8 mouse cellular contexts compared by ENCODE assay signal in genomic region chr11:21569002-21569401, GRCm38 (mm10). TPM values are rescaled to one million over a fixed set of nuclear protein-coding genes. Genes with fewer than 3 reads are reported as not detected.
DNase-seq lines count a peak whose midpoint lies in the region; ATAC-seq and TF ChIP-seq lines count a peak whose summit lies in the region.

No protein-coding gene starts in this region.

- H3K4me1 ChIP-seq in hindbrain, embryonic 13.5 days (replicated peaks), result peaks cover 28% of the 10 kb centered on the region
- peaks cover 12% of the 10 kb centered on the region; the same call in 1 of the 2 replicates for H3K4me1 ChIP-seq in hindbrain, postnatal 0 days (ENCODE audit: insufficient read depth, low read length)
- peaks cover 13% of the 10 kb centered on the region for H3K4me1 ChIP-seq in liver, embryonic 16.5 days (ENCODE audit: control insufficient read depth, low read depth, low read length)

- H3K9me3 ChIP-seq in hindbrain, embryonic 13.5 days, result no peaks in the 10 kb centered on the region
- H3K9me3 ChIP-seq in hindbrain, postnatal 0 days (ENCODE audit: low read length), result no peaks in the 10 kb centered on the region
- H3K9me3 ChIP-seq in liver, embryonic 16.5 days (replicated peaks; ENCODE audit: control insufficient read depth, low read length), result no peaks in the 10 kb centered on the region

- H3K4me2 ChIP-seq in hindbrain, embryonic 13.5 days, result 0 out of 2 replicates have a peak overlapping the region, but pooled peaks have one; percentile 16
- no peak overlapping the region for H3K4me2 ChIP-seq in hindbrain, postnatal 0 days (ENCODE audit: low read depth, low read length)
- 0 out of 2 replicates have a peak overlapping the region, but pooled peaks have one; percentile 10 for H3K4me2 ChIP-seq in liver, embryonic 16.5 days (ENCODE audit: low read depth, low read length)

- no peak for DNase-seq in hindbrain, postnatal 0 days (ENCODE audit: low spot score)
- peak; percentile 45 for DNase-seq in B cell, adult 2 months
- no peak for DNase-seq in thymus, postnatal 36 days
- DNase-seq in spleen, postnatal 14 days (ENCODE audit: low spot score in 2 of 2), result no peak
- DNase-seq in urinary bladder, postnatal 25 days (ENCODE audit: low spot score), result no peak

- peak overlapping the region; percentile 49 for H3K27ac ChIP-seq in hindbrain, embryonic 13.5 days
- no peak overlapping the region for H3K27ac ChIP-seq in hindbrain, postnatal 0 days
- H3K27ac ChIP-seq in liver, embryonic 16.5 days (ENCODE audit: low read length), result no peak overlapping the region

- H3K27me3 ChIP-seq in hindbrain, embryonic 13.5 days, result no peaks in the 10 kb centered on the region
- H3K27me3 ChIP-seq in hindbrain, postnatal 0 days (ENCODE audit: insufficient read depth, low read length), result no peaks in the 10 kb centered on the region
- H3K27me3 ChIP-seq in liver, embryonic 16.5 days (ENCODE audit: control insufficient read depth, insufficient read depth, low read depth, low read length), result no peaks in the 10 kb centered on the region

- TF ChIP-seq CTCF in hindbrain, postnatal 0 days (IDR thresholded peaks at IDR 0.05; ENCODE audit: low read depth), result no peak

- H3K36me3 ChIP-seq in hindbrain, embryonic 13.5 days, result peaks cover 21% of the 10 kb centered on the region
- peaks cover 15% of the 10 kb centered on the region for H3K36me3 ChIP-seq in hindbrain, postnatal 0 days (ENCODE audit: insufficient read depth, low read length)
- no peaks in the 10 kb centered on the region; the same call in 1 of the 2 replicates for H3K36me3 ChIP-seq in liver, embryonic 16.5 days (ENCODE audit: control insufficient read depth, insufficient read depth)

- ATAC-seq in hindbrain, embryonic 13.5 days (ENCODE audit: low FRiP score), result no peak
- no peak for ATAC-seq in hindbrain, postnatal 0 days
- ATAC-seq in activated CD4-positive, CD25-positive, alpha-beta regulatory T cell, adult 4 months, result peak; percentile 8
- no peak for ATAC-seq in liver, embryonic 16.5 days (ENCODE audit: low read depth)

- no peak overlapping the region for H3K4me3 ChIP-seq in hindbrain, embryonic 13.5 days
- H3K4me3 ChIP-seq in hindbrain, postnatal 0 days (ENCODE audit: low read length), result no peak overlapping the region
- H3K4me3 ChIP-seq in liver, embryonic 16.5 days (ENCODE audit: low read depth, low read length), result no peak overlapping the region

- WGBS in hindbrain, embryonic 13.5 days, result 81% methylated on average over 5 of the region's 5 CpGs
- WGBS in hindbrain, postnatal 0 days, result 62% methylated on average over 5 of the region's 5 CpGs
- 10% methylated on average over 5 of the region's 5 CpGs for WGBS in liver, embryonic 16.5 days (ENCODE audit: insufficient replicate concordance)

- 0 out of 2 replicates have a peak overlapping the region, but pooled peaks have one; percentile 19 for H3K9ac ChIP-seq in hindbrain, embryonic 13.5 days
- H3K9ac ChIP-seq in hindbrain, postnatal 0 days (replicated peaks; ENCODE audit: low read length), result no peak overlapping the region
- no peak overlapping the region for H3K9ac ChIP-seq in liver, embryonic 16.5 days (ENCODE audit: low read depth, low read length)

RNA-seq across cellular contexts. Expression of gene Wdpcp, which starts 3.0 kb away (rescaled TPM):
- polyA plus RNA-seq in hindbrain, embryonic 13.5 days (2015; fragmentation: Nextera tagmentation; extraction: Ambion mirVana), result 10.1 and 11.8 TPM in 2 replicates
- total RNA-seq in hindbrain, postnatal 0 days (2014; rRNA removed), result 17.0 and 20.2 TPM in 2 replicates
- 8.4 and 9.9 TPM in 2 replicates for polyA plus RNA-seq in hindbrain, postnatal 0 days (2015; fragmentation: Nextera tagmentation; extraction: Ambion mirVana)
- polyA plus RNA-seq in activated CD4-positive, CD25-positive, alpha-beta regulatory T cell, adult 4 months (2017; shearing (Covaris generic)), result under 1 TPM; 0.16 to 0.28 TPM
- 0.74 and 0.88 TPM in 2 replicates for polyA plus RNA-seq in liver, embryonic 16.5 days (2015; fragmentation: Nextera tagmentation; extraction: Ambion mirVana)

RNA-seq across cellular contexts. Expression of gene Mdh1, which starts 3.2 kb away (rescaled TPM):
- 454 and 458 TPM in 2 replicates for polyA plus RNA-seq in hindbrain, embryonic 13.5 days (2015; fragmentation: Nextera tagmentation; extraction: Ambion mirVana)
- total RNA-seq in hindbrain, postnatal 0 days (2014; rRNA removed), result 232 and 269 TPM in 2 replicates
- 752 and 763 TPM in 2 replicates for polyA plus RNA-seq in hindbrain, postnatal 0 days (2015; fragmentation: Nextera tagmentation; extraction: Ambion mirVana)
- 100 to 1,000 TPM; 387 to 445 TPM for polyA plus RNA-seq in activated CD4-positive, CD25-positive, alpha-beta regulatory T cell, adult 4 months (2017; shearing (Covaris generic))
- 204 and 208 TPM in 2 replicates for polyA plus RNA-seq in liver, embryonic 16.5 days (2015; fragmentation: Nextera tagmentation; extraction: Ambion mirVana)

Comparison
In these comparisons a context has a peak if more than half of its experiments do, and no peak if none do; other contexts are left out.
1. DNase-seq: peak in B cell, adult 2 months (2 of 2); none in hindbrain, postnatal 0 days (single experiment), thymus, postnatal 36 days (0 of 2), spleen, postnatal 14 days (0 of 2) and urinary bladder, postnatal 25 days (single experiment).